Mouse (Mus musculus) brain, embryonic 18.5 days (tissue): Measurements from ENCODE around the gene Fh1.

Source experiments
- DNase-seq: peaks from one replicate; pipeline ENCODE4 v3.0.0-alpha.2; 2012; ENCODE audit warnings: low read depth, low spot score

The Fh1 gene

GRCm38 (mm10) chr1:175623656-175624055, 1.8 kb downstream of the Fh1 start:
- DNase-seq, result no peak

- DNase-seq, result no peak
Measured at GRCm38 (mm10) chr1:175619814-175620431, 5.5 kb downstream of the Fh1 start, which contains the start of gene Kmo. Gene Kmo, plus strand, starts transcription at chr1:175620381.

DNA sequence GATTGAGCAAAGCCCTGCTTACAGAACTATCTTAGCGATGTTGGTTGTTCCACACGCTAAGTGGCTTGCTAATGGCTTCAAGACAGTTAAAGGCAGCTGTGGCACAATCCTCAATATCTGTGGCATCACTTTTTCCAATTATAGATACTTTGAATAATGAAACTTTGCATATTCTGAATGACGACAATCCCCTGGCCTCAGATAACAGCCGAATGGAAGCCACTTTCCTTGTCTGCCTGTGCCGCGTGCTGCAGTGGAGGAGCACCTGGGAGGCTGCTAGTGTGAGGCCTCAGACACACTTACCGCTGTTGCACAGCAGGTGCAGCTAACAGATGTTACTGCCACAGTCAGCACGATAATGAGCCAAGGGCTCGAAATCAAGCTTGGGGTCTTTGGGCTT, 10.4 kb downstream of the Fh1 start:
- DNase-seq, result no peak

GRCm38 (mm10) chr1:175608708-175609107, 16.7 kb downstream of the Fh1 start:
- no peak for DNase-seq

GRCm38 (mm10) chr1:175607838-175608585, 17.4 kb downstream of the Fh1 start:
- no peak for DNase-seq

- DNase-seq, result no peak
Measured at GRCm38 (mm10) chr1:175607308-175607707, 18.1 kb downstream of the Fh1 start.

- no peak for DNase-seq
Measured at GRCm38 (mm10) chr1:175603390-175603789, 22.0 kb downstream of the Fh1 start.

- DNase-seq, result no peak
Measured at GRCm38 (mm10) chr1:175602231-175602630, 23.2 kb downstream of the Fh1 start.

- DNase-seq, result no peak
Measured at GRCm38 (mm10) chr1:175592832-175593231, 32.6 kb downstream of the Fh1 start.

- no peak for DNase-seq
Measured at GRCm38 (mm10) chr1:175586656-175587055, 38.8 kb downstream of the Fh1 start.

- no peak for DNase-seq
Measured at GRCm38 (mm10) chr1:175585267-175585666, 40.2 kb downstream of the Fh1 start.

- no peak for DNase-seq
Measured at GRCm38 (mm10) chr1:175582799-175583198, 42.6 kb downstream of the Fh1 start.

DNA sequence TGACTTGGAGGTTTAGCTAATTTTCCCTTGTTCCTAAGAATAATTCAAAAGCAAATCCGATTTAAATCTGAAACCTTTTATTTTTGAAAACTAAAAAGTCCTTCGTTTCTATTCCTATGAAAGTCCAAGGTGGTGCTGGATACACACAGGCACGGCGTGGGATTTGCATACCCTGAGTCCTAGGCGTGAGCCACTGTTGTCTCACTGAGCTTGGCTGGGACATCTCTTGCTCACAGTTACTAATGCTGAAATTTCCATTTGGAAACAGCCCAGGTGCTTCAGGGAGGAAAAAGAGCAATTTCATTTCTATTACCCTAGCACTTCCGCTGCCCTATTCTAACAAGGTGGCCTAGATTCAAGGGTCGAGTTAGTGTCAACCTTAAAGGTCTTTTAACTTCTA, 45.1 kb downstream of the Fh1 start:
- no peak for DNase-seq

DNA sequence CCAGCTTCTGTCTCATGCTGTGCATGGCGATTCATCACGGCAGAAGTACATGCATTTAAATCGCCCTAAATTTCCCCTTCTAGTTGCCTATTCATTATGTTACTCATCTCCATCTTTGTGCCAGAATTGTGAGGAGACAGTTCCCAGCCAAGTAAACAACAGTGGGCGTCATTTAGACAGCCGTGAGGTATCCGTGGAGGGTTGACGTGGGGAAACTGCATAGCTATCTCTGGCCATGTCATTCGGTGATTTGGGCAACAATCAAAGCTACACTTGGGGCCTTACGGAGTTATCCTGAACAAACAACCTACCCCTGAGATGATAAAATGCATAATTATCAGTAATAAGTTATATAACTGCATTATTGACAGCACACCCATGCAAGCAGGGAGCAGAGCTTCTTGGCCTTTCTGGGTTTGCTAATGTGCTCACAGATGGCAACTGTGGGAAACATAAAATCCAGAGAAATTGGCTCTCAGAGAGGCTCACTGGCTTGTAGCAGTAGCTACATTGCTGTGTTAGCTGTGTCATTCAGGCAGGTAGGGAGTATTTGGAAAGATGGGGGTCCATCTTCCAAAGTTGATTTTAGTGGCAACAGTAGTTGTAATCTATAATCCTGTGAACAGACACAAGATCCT, 45.7 kb downstream of the Fh1 start:
- DNase-seq, result no peak

- no peak for DNase-seq
Measured at GRCm38 (mm10) chr1:175578425-175579096, 46.9 kb downstream of the Fh1 start.

- no peak for DNase-seq
Measured at GRCm38 (mm10) chr1:175574129-175574528, 51.3 kb downstream of the Fh1 start.

GRCm38 (mm10) chr1:175565579-175566103, 59.8 kb downstream of the Fh1 start:
- no peak for DNase-seq

DNA sequence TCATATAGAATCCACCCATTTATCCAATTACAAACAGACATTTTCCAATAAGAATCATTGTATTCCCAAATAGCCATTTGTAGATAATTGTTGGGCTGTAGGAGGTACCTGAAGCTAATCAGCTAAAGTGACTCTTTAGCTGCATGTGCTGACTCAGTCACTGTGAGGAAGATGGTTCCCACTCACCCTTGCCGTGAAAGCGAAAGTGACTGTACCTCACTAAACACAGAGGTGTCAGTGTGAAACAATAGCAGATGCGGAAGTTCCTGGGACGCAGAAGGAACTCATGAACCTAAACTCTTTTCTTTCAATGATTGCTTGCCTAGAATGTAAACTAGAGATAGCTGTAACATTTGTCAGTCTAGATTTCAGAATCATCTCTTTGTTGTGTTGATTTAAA, 61.1 kb downstream of the Fh1 start:
- no peak for DNase-seq

GRCm38 (mm10) chr1:175562379-175562778, 63.1 kb downstream of the Fh1 start:
- DNase-seq, result no peak

DNA sequence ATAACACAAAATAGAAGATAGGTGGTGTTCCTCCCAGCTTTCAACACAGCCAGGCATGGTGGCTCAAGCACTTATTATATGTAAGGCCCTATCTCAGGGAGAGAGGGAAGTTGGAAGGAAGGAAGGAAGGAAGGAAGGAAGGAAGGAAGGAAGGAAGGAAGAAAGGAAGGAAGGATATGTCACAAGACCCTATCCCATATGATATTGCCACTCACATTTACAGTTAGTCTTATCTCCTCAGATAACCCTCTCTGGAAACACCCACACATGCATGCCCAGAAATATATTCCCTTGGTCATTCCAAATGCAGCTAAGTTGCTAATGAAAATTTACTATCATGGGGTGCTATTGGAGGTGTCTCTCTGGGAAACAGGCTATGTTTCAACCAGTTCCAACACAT, 63.6 kb downstream of the Fh1 start:
- DNase-seq, result no peak

DNA sequence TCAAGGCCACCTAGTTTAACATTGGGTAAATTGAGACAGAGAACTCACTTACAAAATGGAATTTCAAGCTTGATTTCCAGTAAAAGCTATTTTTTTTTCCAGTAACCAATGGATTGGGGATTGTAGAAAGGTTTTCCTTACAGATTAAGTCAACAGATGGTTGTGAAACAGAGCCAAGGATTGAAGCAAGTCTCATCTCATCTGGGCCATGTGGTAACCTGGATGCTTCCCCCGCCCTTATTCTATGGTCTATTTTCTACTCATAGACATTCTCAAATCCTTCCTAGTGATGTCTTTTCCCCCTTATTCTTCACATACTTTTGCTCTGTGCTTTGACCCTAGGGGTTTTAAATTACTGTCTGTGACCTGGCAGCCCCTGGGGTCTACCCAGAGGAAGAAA, 70.8 kb downstream of the Fh1 start:
- DNase-seq, result no peak

DNA sequence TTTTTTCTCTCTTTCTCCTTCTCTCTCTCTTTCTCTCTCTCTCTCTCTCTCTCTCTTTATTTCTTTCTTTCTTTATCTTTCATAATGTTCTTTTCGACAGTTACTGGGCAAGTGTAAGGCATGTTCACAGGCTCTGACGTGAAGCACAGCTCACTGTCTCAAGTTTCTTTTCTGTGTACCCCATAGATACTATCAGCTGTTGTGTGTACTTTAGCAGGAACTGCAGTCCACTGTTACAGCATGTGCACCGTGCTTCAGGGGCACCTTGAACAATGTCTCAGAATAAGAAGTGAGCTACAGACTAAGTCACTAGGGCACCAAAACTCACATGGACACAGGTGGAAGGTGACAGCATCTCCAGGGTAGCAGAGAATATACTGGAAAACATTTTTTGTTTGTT, 73.0 kb downstream of the Fh1 start:
- DNase-seq, result no peak
